Mouse (Mus musculus): ENCODE measurements around the gene Stk11.

Stk11 gene

DNA sequence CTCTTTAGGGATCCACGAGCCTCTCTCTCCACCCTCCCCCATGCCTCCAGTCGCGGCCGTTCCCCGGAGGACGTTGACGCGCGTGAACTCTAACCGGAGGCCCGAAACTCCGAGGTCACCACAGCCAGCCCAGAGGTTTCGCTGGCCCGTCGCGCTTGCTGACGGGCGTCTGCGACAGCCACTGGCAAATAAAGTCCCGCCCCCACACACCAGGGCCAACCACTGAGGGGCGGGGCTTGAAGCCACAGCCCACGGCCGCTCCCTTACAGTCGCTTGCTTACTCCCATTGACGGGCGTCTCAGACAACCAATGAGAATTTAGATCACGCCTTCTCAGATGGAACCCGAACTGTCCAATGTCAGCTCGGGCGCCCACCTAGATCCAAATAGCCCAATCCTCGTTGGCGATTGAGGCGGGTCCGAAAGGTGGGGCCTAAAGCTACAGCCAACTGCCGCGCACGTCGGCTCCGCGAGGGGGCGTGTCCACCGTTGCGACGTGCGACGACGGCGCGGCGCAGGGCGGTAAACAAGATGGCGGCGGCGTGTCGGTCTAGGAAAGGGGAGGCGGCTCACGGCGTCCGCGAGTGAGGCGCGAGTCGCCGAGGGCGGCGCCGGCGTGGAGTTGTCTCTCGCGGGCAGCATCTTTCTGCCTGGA lies at the start of gene Stk11:
Stk11 (plus strand) TSS at position 514 of the 654 bp plus-strand sequence.
- DNase-seq (ENCODE audit: low spot score in 2 of 2), result peak; percentile 100

DNA sequence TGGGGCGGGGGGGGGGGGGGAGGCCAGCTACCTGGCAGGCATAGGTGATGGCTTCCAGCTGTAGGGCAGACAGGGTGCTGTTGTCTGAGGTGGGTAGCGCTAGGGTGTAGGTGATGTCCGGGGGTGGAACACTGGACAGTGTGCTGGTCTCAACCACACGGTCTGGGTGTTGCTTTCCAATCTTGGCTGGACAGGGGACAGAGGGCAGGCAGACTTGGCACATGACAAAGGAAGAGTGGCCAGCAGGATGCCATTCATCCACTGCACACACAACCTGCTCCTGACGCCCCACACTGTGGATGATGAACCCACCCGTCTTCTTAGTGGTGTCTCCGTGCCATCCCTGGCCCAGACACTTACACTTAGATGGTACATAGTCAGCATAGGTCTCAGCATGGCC lies 46.4 kb upstream of the Stk11 start:
- no peak for DNase-seq (ENCODE audit: low spot score in 2 of 2)

- no peak for DNase-seq (ENCODE audit: low spot score in 2 of 2)
Measured at GRCm38 (mm10) chr10:80069948-80070450, 45.6 kb upstream of the Stk11 start.

DNA sequence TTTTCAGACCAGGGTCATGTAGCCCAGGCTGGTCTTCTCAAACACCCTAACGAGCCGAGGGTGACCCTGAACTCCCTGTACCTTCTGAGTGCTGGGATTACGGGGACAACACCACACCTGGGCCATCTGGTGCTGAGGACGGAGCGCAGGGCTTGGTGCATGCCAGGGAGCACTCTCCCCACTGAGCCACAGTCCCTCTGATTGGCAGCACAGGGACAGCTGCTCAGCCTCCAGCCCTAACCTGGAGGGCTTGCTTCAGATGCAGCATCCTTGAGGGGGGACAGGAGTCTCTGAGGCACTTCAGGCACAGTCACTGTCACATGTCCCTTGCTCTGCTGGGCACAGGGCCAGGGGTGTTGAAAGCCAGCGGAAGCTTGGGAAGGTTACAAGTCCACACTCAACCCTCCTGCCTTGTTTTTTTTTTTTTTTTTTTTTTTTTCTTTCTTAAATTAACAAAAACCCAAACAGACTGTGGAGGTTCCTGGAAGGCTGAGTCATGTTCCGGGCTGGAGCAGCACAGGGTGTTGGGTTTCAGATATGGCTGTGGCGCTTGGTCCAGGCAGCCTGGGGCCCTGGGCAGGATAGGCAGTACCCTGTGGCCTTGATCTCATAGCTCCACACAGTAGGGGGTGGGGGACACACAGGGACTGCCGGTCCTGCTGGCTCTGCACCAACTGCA lies 44.6 kb upstream of the Stk11 start:
- peak; percentile 84 to 91 for DNase-seq (ENCODE audit: low spot score in 2 of 2)

DNA sequence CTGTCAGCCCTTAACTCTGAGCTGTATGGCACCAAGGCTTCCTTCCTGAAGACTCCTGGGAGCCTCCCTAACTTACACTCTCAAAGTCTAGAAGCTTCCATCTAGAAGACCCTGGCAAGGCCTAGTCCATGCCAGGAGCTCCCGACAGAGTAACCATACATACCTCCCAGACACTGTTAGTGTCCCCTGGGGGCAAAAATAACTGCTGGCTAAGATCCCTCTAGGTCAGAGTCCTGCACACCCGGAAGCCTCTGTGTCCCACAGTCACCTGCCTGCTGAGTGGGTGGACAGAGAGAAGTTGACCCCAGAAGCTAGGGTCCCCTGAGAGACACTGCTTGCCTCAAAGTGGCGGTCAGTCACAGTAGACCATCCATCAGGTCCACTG lies 44.1 kb upstream of the Stk11 start:
- peak in 1 of 2 experiments; percentile 32 for DNase-seq (ENCODE audit: low spot score in 2 of 2)

GRCm38 (mm10) chr10:80072623-80073489 lies 42.7 kb upstream of the Stk11 start:
- DNase-seq (ENCODE audit: low spot score in 2 of 2), result no peak

DNA sequence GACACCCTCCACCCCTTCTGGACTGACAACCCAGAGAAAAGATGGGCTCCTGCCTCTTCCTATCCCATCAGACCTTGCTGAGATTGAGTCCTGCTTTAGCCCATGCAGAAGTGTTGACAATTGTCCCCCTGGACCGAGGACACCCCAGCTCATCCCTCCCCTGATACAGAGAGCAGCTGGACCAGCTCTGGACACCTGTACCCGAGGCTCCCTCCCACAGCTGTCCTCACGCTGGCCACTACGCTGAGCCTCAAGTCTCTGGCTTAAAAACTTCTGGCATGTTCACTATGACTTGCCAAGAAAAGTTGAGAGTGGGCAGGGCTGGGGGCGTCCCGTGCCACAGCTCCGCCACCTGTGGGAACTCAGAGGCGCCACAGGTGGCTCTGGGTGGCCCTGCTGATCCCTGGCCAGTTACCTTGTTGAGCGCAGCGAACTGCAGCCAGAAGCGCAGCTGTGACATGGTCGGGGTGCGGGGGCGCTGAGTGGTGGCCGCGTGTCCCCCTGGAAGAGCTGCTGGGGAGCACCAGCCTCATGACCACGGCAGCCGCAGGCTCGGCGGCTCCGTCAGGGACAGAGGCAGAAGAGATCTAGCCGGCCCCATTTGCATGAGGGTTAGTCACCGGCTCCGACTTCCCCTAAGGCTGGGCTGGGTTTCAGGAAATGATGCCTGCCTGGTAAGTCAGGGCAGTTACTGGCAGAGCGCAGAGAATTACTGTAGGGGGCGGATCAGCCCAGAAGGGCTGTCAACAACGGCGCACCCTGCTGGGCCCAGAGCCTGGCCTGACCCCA lies 40.6 kb upstream of the Stk11 start:
- DNase-seq (ENCODE audit: low spot score in 2 of 2), result peak; percentile 82 to 86

GRCm38 (mm10) chr10:80075924-80076323 lies 39.7 kb upstream of the Stk11 start:
- DNase-seq (ENCODE audit: low spot score in 2 of 2), result no peak

- no peak for DNase-seq (ENCODE audit: low spot score in 2 of 2)
Measured at GRCm38 (mm10) chr10:80076386-80076785, 39.2 kb upstream of the Stk11 start.

- DNase-seq (ENCODE audit: low spot score in 2 of 2), result no peak
Measured at GRCm38 (mm10) chr10:80077312-80077711, 38.3 kb upstream of the Stk11 start.

GRCm38 (mm10) chr10:80078366-80078765 lies 37.2 kb upstream of the Stk11 start:
- DNase-seq (ENCODE audit: low spot score in 2 of 2), result no peak

- DNase-seq (ENCODE audit: low spot score in 2 of 2), result no peak
Measured at GRCm38 (mm10) chr10:80080396-80081070, 35.1 kb upstream of the Stk11 start.

DNA sequence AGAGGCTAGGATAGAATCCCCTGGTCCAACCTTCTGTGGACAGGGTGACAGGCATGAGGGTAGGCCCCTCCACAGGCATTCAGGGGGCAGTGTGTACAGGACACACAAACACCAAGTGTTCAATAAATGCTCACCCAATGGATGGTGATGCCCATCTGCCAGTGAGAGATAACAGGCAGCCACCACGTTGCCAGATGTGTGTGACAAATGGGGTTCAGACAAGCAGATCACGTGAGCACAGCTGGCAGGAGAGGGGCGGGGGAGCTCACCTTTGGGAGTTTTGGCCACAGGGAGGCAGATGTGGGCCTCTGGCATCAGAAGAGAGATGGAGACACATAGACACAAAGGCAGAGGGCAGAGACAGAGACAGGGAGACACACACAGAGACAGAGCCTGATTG lies 34.5 kb upstream of the Stk11 start:
- no peak for DNase-seq (ENCODE audit: low spot score in 2 of 2)

DNA sequence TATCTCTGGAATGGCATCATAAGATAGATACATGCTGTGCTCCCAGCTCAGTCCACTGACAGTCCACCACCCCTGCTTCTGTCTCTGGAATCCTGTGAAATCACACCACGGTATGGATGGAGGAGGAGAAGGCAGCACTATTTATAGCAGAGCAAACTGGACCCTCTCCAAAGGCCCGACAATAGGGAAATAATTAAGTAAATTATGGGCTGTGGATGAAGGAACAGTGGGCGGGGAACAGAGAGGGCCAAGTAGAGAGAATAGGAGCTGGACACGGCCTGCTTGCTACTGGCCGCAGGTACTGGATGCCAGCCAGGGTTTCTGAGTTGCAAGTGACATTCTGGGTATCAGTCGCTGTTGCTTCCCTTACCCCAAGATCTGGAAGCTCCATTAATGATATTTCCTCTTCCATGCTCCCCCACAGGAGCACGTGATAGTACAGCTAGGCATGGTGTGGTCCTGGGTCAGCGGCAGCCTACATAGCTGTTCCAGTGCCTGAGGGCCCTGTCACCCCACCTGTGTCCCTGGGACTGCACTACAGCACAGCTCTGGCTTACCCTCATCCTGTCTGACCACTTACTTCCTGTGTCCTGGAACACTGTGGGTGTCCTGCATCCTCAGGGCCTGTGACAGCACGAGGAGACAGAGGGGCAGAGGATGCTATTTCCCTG lies 30.7 kb upstream of the Stk11 start:
- no peak for DNase-seq (ENCODE audit: low spot score in 2 of 2)

GRCm38 (mm10) chr10:80086847-80087246 lies 28.8 kb upstream of the Stk11 start:
- no peak for DNase-seq (ENCODE audit: low spot score in 2 of 2)

- no peak for DNase-seq (ENCODE audit: low spot score in 2 of 2)
Measured at GRCm38 (mm10) chr10:80087483-80087882, 28.1 kb upstream of the Stk11 start.

DNA sequence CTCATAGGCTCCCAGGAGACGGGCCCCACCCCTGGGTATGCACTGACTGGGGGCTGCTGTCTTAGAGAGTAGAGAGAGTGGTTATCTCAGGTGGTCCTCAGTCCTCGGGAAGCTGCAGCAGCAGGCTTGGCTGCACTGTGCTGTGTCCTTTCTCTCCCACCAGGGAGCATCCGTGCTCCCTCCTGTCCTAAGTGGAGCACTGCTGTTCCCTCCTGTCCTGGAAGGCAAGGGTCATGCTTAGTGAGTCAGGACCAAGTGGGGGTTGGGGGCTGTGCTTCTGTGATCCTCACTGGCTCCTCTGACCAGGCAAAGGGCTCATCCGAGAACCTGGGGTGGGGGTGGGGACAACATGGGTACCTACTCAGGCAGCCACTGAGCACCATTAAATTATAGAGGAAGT lies 26.5 kb upstream of the Stk11 start:
- DNase-seq (ENCODE audit: low spot score in 2 of 2), result no peak

DNA sequence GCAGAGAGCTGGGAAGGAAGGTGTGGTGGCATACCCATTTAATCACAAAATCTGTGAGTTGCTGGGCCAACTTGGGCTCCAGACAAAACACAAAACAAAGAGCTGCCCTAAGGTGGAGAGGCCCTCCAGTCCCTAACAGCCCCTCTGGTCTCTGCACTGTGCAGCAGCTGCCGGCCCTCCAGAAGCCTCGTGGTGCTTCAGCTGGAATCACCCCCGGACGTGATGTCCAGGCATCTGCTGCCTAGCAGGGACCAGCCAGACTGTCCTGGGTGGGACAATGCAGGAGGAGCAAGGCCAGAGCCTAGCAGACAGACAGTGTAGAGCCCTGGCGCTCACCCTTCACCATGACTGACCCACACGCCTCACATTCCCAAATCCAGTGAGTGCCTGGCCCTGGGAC lies 24.1 kb upstream of the Stk11 start:
- no peak for DNase-seq (ENCODE audit: low spot score in 2 of 2)

DNA sequence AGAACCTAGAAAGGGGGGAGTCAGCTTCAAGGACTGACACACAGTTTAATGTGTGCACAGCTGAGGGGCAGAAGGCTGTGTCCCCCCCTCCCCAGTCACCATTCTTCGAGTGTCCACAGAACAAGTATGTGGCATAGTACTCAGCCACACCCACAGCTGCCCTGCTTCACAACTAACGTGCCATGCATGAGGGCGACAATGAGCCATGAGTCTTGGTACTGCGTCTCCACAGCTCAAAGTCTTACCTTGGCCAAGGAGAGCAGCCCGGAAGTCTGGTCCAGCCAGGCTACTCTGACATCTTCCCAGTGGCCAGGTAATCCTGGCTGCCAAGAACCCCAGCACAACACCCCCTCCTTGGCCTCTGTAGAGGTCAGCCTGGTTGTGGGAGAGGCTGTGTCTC lies 22.9 kb upstream of the Stk11 start:
- DNase-seq (ENCODE audit: low spot score in 2 of 2), result no peak

GRCm38 (mm10) chr10:80094085-80094484 lies 21.5 kb upstream of the Stk11 start:
- peak in 1 of 2 experiments; percentile 23 for DNase-seq (ENCODE audit: low spot score in 2 of 2)

Measured in heart, adult 9 months (tissue).